Mouse (Mus musculus): ENCODE data around the gene Dph1. TPM values are rescaled to one million over a fixed set of nuclear protein-coding genes. Genes with fewer than 3 reads are reported as not detected.
A peak's percentile ranks its signal among the peaks of the same experiment; 100 is the strongest.

Dph1 gene
- polyA plus RNA-seq, 1 experiment, result 25.7 TPM

DNA sequence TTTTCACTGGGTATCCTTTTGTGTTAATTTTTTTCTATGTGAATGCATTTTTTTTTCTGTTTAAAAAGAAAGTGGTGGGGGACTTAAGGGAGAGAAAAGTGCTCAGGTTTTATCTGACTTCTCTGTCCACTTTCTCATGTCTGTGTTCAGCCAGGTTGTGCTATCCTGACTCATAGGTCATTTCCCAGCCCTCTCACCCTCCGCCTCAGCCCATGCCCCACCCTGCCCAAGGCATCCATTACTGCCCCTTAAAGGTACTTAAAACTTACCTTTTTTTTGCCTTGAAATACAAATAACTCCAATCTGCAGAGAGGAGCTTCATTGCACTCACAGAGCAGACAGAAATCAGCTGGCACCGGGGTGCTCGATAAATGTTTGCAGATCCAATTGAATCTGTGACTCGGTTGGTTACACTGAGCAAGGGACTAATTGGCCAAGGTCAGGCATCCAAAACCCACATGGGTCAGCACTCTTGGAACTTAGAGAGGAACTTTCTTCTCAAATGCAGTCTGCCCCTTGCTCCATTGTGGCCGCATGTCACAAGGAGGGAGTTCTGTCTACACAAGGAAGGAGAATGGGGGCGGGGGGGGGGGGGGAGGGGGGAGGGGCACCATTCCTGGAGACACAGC lies 29.6 kb upstream of the Dph1 start:
- TF ChIP-seq POLR2A (IDR thresholded peaks at IDR 0.05; ENCODE audit: borderline replicate concordance, extremely low read depth, low read depth, low read length), result no peak
- no peak for TF ChIP-seq CTCF (IDR thresholded peaks at IDR 0.05; ENCODE audit: insufficient read depth, low read length)
- Histone ChIP-seq H3K4me1 (ENCODE audit: control insufficient read depth, insufficient read depth, low read length) (no peaks in the 10 kb centered on the region), H3K4me3 (replicated peaks; ENCODE audit: extremely low read depth, low read depth, low read length) (no peak overlapping the region)
- WGBS, result 41% methylated on average over 6 of the region's 6 CpGs
- no peak for DNase-seq

DNA sequence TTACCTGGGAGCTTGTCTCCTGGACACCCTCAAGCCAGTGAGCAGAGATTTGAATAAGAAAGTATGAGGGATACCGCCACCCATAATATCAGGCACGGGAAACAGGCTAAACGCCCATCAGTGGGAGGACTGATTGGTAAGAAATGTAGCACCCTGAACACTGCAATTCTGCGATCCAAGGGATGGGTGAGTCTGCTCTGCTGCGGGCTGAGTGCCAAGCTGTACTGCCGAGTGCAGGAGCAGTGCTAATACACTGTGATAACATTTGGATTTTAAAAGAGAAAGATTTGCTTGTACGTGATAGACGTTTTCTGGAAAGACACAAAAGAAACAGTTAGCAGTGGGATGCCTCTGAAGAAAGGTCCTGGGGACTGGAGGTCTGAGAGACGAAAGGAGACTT lies 29.1 kb upstream of the Dph1 start:
- H3K4me1 ChIP-seq (ENCODE audit: control insufficient read depth, insufficient read depth, low read length), result no peaks in the 10 kb centered on the region
- TF ChIP-seq CTCF (IDR thresholded peaks at IDR 0.05; ENCODE audit: insufficient read depth, low read length), result no peak
- peak; percentile 14 for DNase-seq
- 37% methylated on average over 9 of the region's 9 CpGs for WGBS
- H3K4me3 ChIP-seq (replicated peaks; ENCODE audit: extremely low read depth, low read depth, low read length), result no peak overlapping the region

DNA sequence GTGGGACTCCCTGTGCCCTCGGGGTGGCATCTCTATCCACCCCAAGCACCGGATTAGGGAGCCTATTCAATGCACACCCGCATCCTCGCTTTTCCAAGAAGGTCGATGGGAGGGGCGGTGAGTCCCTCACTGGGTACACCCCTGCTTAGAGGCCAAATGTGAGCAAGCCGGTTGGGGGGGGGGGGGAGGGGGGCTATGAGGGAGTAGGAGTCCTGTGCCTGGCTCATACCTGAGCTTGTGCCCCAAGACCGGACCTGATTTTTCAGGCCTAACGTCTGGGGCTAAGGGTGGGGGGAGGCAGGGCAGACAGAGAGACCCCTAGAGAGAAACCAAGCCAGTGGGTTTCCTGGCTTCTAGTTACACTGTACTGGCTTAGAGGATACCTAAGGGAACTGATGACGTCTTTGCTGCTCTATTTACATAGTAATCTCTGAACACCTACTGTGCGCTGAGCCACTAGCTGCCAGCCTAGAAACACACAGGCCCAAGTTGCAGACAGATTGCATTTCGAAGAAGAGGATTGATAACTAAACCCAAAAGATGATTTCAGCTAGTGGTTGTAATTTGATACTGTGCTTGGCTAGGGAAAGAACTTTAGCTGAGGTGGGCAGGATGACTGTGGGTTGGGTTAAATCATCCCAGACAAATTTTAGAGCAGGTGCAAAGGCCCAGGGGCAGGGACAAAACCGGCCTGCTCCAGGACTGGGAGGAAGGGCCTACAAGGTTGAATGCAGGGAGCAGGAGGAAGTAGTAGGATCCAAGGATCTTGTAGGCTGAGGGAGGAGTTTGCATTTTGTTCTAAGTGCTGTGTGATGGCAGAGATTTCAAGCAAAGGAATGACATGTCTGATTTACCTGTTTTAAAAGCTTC lies 23.3 kb upstream of the Dph1 start:
- H3K4me3 ChIP-seq (replicated peaks; ENCODE audit: extremely low read depth, low read depth, low read length), result no peak overlapping the region
- H3K4me1 ChIP-seq (ENCODE audit: control insufficient read depth, insufficient read depth, low read length), result peaks cover 6% of the 10 kb centered on the region
- WGBS, result 36% methylated on average over 13 of the region's 13 CpGs
- DNase-seq, result no peak
- TF ChIP-seq CTCF (IDR thresholded peaks at IDR 0.05; ENCODE audit: insufficient read depth, low read length) (no peak), POLR2A (IDR thresholded peaks at IDR 0.05; ENCODE audit: borderline replicate concordance, extremely low read depth, low read depth, low read length) (no peak)

DNA sequence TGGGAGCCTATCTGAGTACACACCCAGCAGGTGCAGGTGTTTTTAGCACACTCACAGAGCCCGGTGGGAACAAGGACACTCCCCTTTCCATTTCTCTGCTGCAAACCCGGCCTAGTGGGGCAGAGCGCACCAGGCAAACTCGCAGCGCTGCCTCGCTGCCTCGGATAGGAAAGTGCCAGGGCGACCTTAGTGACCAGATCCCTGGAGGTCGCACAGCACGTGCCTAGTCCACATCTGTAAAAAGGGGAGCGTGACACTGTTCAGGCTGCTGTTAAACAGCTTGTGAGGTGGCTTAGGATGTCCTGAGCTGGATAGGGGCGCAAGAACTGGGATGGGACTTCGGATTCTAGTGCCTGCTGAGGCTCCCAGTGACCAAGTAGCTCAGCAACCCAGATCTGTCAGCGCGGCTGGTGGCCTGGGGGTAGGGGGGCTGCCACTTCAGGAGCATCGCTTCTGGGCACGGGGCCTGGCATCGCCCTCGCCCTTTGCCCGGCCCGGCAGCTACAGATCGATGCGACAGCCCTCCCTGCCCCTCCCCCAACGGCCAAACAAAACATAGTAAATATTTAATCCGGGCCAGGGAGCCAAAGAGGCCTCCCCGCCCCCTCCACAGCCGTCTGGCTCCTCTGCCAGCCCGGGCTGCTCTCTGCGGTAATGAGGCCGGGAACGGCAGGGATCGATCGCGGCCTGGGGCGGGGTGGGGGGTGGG lies 22.5 kb upstream of the Dph1 start:
- 17% methylated on average over 35 of the region's 35 CpGs for WGBS
- no peak for TF ChIP-seq CTCF (IDR thresholded peaks at IDR 0.05; ENCODE audit: insufficient read depth, low read length)
- TF ChIP-seq POLR2A (IDR thresholded peaks at IDR 0.05; ENCODE audit: borderline replicate concordance, extremely low read depth, low read depth, low read length), result no peak
- Histone ChIP-seq H3K4me3 (replicated peaks; ENCODE audit: extremely low read depth, low read depth, low read length) (peak overlapping the region; percentile 46), H3K4me1 (ENCODE audit: control insufficient read depth, insufficient read depth, low read length) (peaks cover 6% of the 10 kb centered on the region)
- DNase-seq, result peak; percentile 56

GRCm38 (mm10) chr11:75212876-75213275 lies 21.8 kb upstream of the Dph1 start:
- WGBS, result 67% methylated on average over 3 of the region's 3 CpGs
- Histone ChIP-seq H3K4me1 (ENCODE audit: control insufficient read depth, insufficient read depth, low read length) (peaks cover 6% of the 10 kb centered on the region), H3K4me3 (replicated peaks; ENCODE audit: extremely low read depth, low read depth, low read length) (no peak overlapping the region)
- no peak for DNase-seq
- TF ChIP-seq CTCF (IDR thresholded peaks at IDR 0.05; ENCODE audit: insufficient read depth, low read length) (no peak), POLR2A (IDR thresholded peaks at IDR 0.05; ENCODE audit: borderline replicate concordance, extremely low read depth, low read depth, low read length) (no peak)

DNA sequence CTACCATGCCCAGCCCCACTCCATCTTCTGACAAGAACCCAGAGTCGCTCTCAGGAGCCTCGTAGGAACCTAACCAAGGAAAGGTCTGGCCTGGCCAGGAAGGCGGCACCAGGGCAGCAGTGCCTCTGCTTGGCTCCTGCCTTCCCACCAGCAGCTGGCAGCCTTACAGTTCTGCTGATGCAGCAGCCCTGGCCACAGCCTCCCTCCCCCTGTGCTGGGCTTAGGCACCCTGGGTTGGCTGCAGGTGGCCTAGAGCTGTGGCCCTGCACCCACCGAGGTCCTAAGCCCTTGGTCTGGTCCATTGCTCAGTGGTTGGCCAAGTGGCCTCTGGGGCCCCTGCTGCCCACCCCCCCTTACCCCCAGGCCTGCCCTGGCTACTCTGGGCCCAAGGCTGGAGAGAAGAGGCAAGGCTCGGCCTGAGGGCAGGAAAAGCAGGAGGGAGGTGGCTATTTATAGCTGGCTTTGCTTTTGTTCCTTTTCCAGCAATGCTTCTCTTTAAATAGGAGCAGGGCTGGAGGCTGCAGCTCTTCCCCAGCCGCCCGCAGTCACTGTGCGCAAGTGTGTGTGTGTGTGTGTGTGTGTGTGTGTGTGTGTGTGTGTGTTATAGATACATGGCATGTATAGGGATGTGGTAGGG lies 21.1 kb upstream of the Dph1 start:
- TF ChIP-seq CTCF (IDR thresholded peaks at IDR 0.05; ENCODE audit: insufficient read depth, low read length) (no peak), POLR2A (IDR thresholded peaks at IDR 0.05; ENCODE audit: borderline replicate concordance, extremely low read depth, low read depth, low read length) (no peak)
- DNase-seq, result no peak
- H3K4me1 ChIP-seq (ENCODE audit: control insufficient read depth, insufficient read depth, low read length), result peaks cover 6% of the 10 kb centered on the region
- WGBS, result 56% methylated on average over 8 of the region's 8 CpGs
- H3K4me3 ChIP-seq (replicated peaks; ENCODE audit: extremely low read depth, low read depth, low read length), result no peak overlapping the region

DNA sequence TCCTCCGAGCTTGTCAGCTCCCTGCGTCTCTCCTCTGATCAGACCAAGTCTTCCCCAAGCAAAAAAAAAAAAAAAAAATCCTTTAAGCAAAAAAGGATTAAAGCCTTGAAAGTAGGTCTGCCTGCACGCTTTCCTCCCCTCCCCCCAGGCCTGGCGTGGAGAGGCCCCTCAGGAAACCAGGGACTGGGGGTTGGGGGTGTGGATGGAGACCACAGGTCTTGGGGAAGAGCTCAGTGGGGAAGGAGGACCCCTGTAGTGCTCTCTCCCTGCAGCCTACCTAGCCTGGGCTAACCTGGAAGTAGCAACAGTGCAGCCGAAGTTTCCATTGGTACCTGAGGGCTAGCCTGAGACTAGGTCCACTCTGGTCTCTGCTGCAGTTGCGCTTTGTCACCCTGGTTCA lies 19.7 kb upstream of the Dph1 start:
- DNase-seq, result no peak

DNA sequence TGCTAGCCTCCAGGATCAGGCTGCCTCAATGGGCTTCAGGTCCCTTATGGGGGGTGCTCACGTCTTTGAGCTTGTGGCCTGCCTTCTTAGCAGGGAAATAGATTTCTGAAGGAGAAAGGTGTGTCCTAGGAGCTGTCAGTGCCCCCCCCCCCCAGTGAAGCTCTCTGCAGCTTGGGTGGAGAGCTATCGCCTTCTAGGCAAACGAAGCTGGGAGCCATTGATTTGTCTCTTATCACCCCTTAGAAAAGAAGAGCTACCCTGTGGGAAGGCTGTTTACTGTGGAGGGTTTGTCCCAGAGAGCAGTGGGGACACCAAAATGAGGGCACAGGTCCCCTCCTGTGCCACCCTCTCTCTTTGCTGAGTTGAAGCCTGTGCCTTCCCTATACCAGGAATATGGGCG lies 19.1 kb upstream of the Dph1 start:
- H3K4me1 ChIP-seq (ENCODE audit: control insufficient read depth, insufficient read depth, low read length), result peaks cover 6% of the 10 kb centered on the region
- no peak for DNase-seq
- H3K4me3 ChIP-seq (replicated peaks; ENCODE audit: extremely low read depth, low read depth, low read length), result no peak overlapping the region
- WGBS, result 85% methylated on average over 4 of the region's 4 CpGs
- TF ChIP-seq POLR2A (IDR thresholded peaks at IDR 0.05; ENCODE audit: borderline replicate concordance, extremely low read depth, low read depth, low read length) (no peak), CTCF (IDR thresholded peaks at IDR 0.05; ENCODE audit: insufficient read depth, low read length) (no peak)

More for the DNA sequence above, 19.7 kb upstream of the Dph1 start:
- TF ChIP-seq POLR2A (IDR thresholded peaks at IDR 0.05; ENCODE audit: borderline replicate concordance, extremely low read depth, low read depth, low read length) (no peak), CTCF (IDR thresholded peaks at IDR 0.05; ENCODE audit: insufficient read depth, low read length) (no peak)
- H3K4me1 ChIP-seq (ENCODE audit: control insufficient read depth, insufficient read depth, low read length), result peaks cover 6% of the 10 kb centered on the region
- 91% methylated on average over 6 of the region's 6 CpGs for WGBS
- H3K4me3 ChIP-seq (replicated peaks; ENCODE audit: extremely low read depth, low read depth, low read length), result no peak overlapping the region

GRCm38 (mm10) chr11:75209363-75209762 lies 18.3 kb upstream of the Dph1 start:
- Histone ChIP-seq H3K4me3 (replicated peaks; ENCODE audit: extremely low read depth, low read depth, low read length) (no peak overlapping the region), H3K4me1 (ENCODE audit: control insufficient read depth, insufficient read depth, low read length) (peaks cover 6% of the 10 kb centered on the region)
- no peak for TF ChIP-seq CTCF (IDR thresholded peaks at IDR 0.05; ENCODE audit: insufficient read depth, low read length)
- TF ChIP-seq POLR2A (IDR thresholded peaks at IDR 0.05; ENCODE audit: borderline replicate concordance, extremely low read depth, low read depth, low read length), result no peak
- DNase-seq, result no peak
- 68% methylated on average over 4 of the region's 4 CpGs for WGBS
